Mouse (Mus musculus): ENCODE measurements at regions not wholly inside any gene's neighbourhood (a gene's known extent, or its start where the extent isn't known, plus 50 kb on each side); places are given as distances from the start of the nearest gene placed in this dataset.
"Not testable (repeated sequence)": the region's sequence is repeated elsewhere in the genome, so short reads cannot be mapped to it uniquely, and the experiment has no call there.

GRCm38 (mm10) chr5:148820476-148820875 lies 108.6 kb downstream of the Katnal1 start:
- DNase-seq (ENCODE audit: low read depth): no peak

- no peak for DNase-seq (ENCODE audit: low read depth)
These were observed 109.7 kb downstream of the Katnal1 start for GRCm38 (mm10) chr5:148819423-148819822.

GRCm38 (mm10) chr5:148818746-148819145 lies 110.4 kb downstream of the Katnal1 start:
- DNase-seq (ENCODE audit: low read depth): no peak

- DNase-seq (ENCODE audit: low read depth): no peak
These were observed 116.3 kb downstream of the Katnal1 start for GRCm38 (mm10) chr5:148812840-148813239.

GRCm38 (mm10) chr5:148812016-148812415 lies 117.1 kb downstream of the Katnal1 start:
- DNase-seq (ENCODE audit: low read depth): no peak

- no peak for DNase-seq (ENCODE audit: low read depth)
These were observed 119.6 kb downstream of the Katnal1 start for GRCm38 (mm10) chr5:148809485-148809884.

- no peak for DNase-seq (ENCODE audit: low read depth)
These were observed 120.1 kb downstream of the Katnal1 start for GRCm38 (mm10) chr5:148809055-148809454.

GRCm38 (mm10) chr5:148808426-148808825 lies 120.7 kb downstream of the Katnal1 start:
- peak; percentile 44 for DNase-seq (ENCODE audit: low read depth)

- no peak for DNase-seq (ENCODE audit: low read depth)
These were observed 121.5 kb downstream of the Katnal1 start for GRCm38 (mm10) chr5:148807612-148808011.

GRCm38 (mm10) chr5:148805030-148805429 lies 124.1 kb downstream of the Katnal1 start:
- no peak for DNase-seq (ENCODE audit: low read depth)

GRCm38 (mm10) chr5:148803772-148804171 lies 125.3 kb downstream of the Katnal1 start:
- no peak for DNase-seq (ENCODE audit: low read depth)

GRCm38 (mm10) chr5:148802720-148803119 lies 126.4 kb downstream of the Katnal1 start:
- DNase-seq (ENCODE audit: low read depth): peak; percentile 23

- DNase-seq (ENCODE audit: low read depth): no peak
These were observed 130.6 kb downstream of the Katnal1 start for GRCm38 (mm10) chr5:148798541-148798940.

GRCm38 (mm10) chr5:148796072-148796471 lies 133.0 kb downstream of the Katnal1 start:
- no peak for DNase-seq (ENCODE audit: low read depth)

GRCm38 (mm10) chr5:148794465-148794864 lies 134.7 kb downstream of the Katnal1 start:
- no peak for DNase-seq (ENCODE audit: low read depth)

GRCm38 (mm10) chr5:148792736-148793440 lies 136.2 kb downstream of the Katnal1 start:
- DNase-seq (ENCODE audit: low read depth): peak; percentile 40

GRCm38 (mm10) chr5:148791651-148792050 lies 137.5 kb downstream of the Katnal1 start:
- no peak for DNase-seq (ENCODE audit: low read depth)

GRCm38 (mm10) chr5:148790343-148790742 lies 138.8 kb downstream of the Katnal1 start:
- not testable (repeated sequence) for DNase-seq (ENCODE audit: low read depth)

- DNase-seq (ENCODE audit: low read depth): no peak
These were observed 139.3 kb downstream of the Katnal1 start for GRCm38 (mm10) chr5:148789823-148790222.

- peak; percentile 78 for DNase-seq (ENCODE audit: low read depth)
These were observed 140.0 kb downstream of the Katnal1 start for GRCm38 (mm10) chr5:148789147-148789566.

- no peak for DNase-seq (ENCODE audit: low read depth)
These were observed 140.4 kb downstream of the Katnal1 start for GRCm38 (mm10) chr5:148788690-148789089.

- no peak for DNase-seq (ENCODE audit: low read depth)
These were observed 141.8 kb downstream of the Katnal1 start for GRCm38 (mm10) chr5:148787270-148787669.

GRCm38 (mm10) chr5:148781076-148781475 lies 148.0 kb downstream of the Katnal1 start:
- DNase-seq (ENCODE audit: low read depth): not testable (repeated sequence)

Data from fibroblast of lung, adult 2 months (primary cell).